Mouse (Mus musculus) spleen, adult 2 months (tissue): ENCODE results near the gene Cc2d1a.

Source experiments
- CTCF ChIP-seq: fragments of 200-500 bp; IDR thresholded peaks from 2 replicates; pipeline ENCODE4 v1.5.1; 2011; ENCODE audit warnings: mild to moderate bottlenecking, inconsistent platforms; ENCODE audit not compliant: insufficient read depth, insufficient read length, insufficient replicate concordance; ENCODE audit errors: extremely low read depth
- POLR2A ChIP-seq: fragments of 200-500 bp; IDR thresholded peaks from 2 replicates; pipeline ENCODE4 v1.6.1; 2011; ENCODE audit warnings: low read depth, low read length, inconsistent platforms

- TF ChIP-seq CTCF (no peak), POLR2A (no peak)
Observed at GRCm38 (mm10) chr8:84182833-84183232, 35.1 kb upstream of the Cc2d1a start.
